Mouse (Mus musculus) neural tube, embryonic 11.5 days (tissue): ENCODE measurements around the gene Dynlt3. TPM values are rescaled to one million over a fixed set of nuclear protein-coding genes. Genes with fewer than 3 reads are reported as not detected.
"Not testable (repeated sequence)": the region's sequence is repeated elsewhere in the genome, so short reads cannot be mapped to it uniquely, and the experiment has no call there.

Source experiments
- ATAC-seq: fragments of 200-750 bp; cut with Nextera tagmentation; 2 replicates; pipeline ENCODE4 v1.8.0; 2017; ENCODE audit warnings: moderate number of reproducible peaks, mild to moderate bottlenecking, moderate TSS enrichment, moderate library complexity; ENCODE audit not compliant: insufficient read depth, low FRiP score, low TSS enrichment
- DNase-seq: peaks from one replicate; pipeline ENCODE4 v3.0.0-alpha.2; 2015; ENCODE audit warnings: low spot score
- H3K27ac ChIP-seq: fragments of 300-500 bp; sonication (generic); 2 replicates; pipeline ENCODE4 v1.5.1; 2014; ENCODE audit warnings: low read depth, mild to moderate bottlenecking, low read length
- H3K27me3 ChIP-seq: fragments of 300-500 bp; sonication (generic); 2 replicates; pipeline ENCODE4 v1.6.1; 2014; ENCODE audit warnings: mild to moderate bottlenecking, low read length, mixed read lengths; ENCODE audit not compliant: control insufficient read depth, insufficient read depth
- H3K36me3 ChIP-seq: fragments of 300-500 bp; sonication (generic); 2 replicates; pipeline ENCODE4 v1.6.1; 2014; ENCODE audit warnings: mild to moderate bottlenecking, low read length, moderate library complexity, mixed read lengths; ENCODE audit not compliant: control insufficient read depth, insufficient read depth
- H3K4me1 ChIP-seq: fragments of 300-500 bp; sonication (generic); 2 replicates; pipeline ENCODE4 v1.6.1; 2014; ENCODE audit warnings: low read length, mixed read lengths; ENCODE audit not compliant: control insufficient read depth, insufficient read depth
- H3K4me2 ChIP-seq: fragments of 300-500 bp; sonication (generic); 2 replicates; pipeline ENCODE4 v1.6.1; 2014; ENCODE audit warnings: low read depth, mild to moderate bottlenecking, moderate library complexity
- H3K4me3 ChIP-seq: fragments of 300-500 bp; sonication (generic); 2 replicates; pipeline ENCODE4 v1.5.1; 2014; ENCODE audit warnings: low read depth, low read length
- H3K9ac ChIP-seq: fragments of 300-500 bp; sonication (generic); 2 replicates; pipeline ENCODE4 v1.6.1; 2014; ENCODE audit warnings: mild to moderate bottlenecking, low read length
- H3K9me3 ChIP-seq: fragments of 300-500 bp; sonication (generic); 2 replicates; pipeline ENCODE4 v1.6.1; 2016; ENCODE audit warnings: low read length; ENCODE audit not compliant: control insufficient read depth
- WGBS: fragments of 180-500 bp; shearing (Covaris S2); extraction: QIAGEN DNeasy Blood & Tissue Kit; methylation state at CpG from one replicate; pipeline ENCODE4 v1.1.7; 2014; 5-methylcytosine and 5-hydroxymethylcytosine counted together
- polyA plus RNA-seq: library from polyadenylated mRNA; unstranded; fragments of >200 nt; fragmentation: Nextera tagmentation; extraction: Ambion mirVana; gene quantifications from 2 replicates; pipeline ENCODE4 v1.2.1, GENCODE M21; 2014

Gene Dynlt3
- polyA plus RNA-seq: 24.4 and 26.9 TPM in 2 replicates

DNA sequence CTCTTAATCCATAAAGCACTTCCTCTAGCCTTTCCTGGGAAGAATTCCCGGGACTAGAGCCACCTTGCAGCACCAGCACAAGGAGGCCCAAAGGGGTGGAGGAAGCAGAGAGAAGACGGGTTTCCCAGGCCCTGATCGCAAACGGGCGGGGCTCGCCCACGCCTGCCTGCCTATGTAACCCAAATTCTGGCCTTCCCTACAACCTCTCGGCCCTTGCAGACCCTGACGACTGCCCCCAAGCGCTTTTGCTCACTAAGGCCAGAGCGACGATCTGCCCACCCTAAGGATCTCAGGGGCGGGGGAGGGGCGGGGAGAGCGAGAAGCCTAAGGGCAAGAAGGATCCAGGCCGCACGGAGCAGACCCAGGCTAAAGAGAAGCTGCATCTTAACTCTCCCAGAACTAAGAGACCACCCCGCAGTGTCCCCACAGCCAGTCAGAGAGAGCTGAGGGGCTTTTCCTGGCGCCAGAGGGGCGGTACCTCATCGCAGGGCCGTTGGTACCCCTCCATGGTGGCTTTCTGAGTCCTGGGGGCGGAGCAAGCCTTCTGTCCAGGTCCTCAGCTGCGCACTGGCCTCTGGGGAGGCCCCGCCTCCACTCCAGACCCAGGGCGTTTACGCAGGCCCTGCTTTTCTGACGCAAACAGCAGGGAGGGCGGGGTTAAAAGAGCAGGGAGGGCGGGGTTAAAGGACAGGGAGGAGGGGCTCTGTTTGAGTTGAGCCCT lies at the start of gene Dynlt3:
Gene Dynlt3 (minus strand): TSS at position 613 of the 721 bp plus-strand sequence.
- Histone ChIP-seq H3K27ac (peak within 1 kb of the TSS; percentile 63; the same call in 1 of the 2 replicates), H3K9me3 (no peaks in the 10 kb centered on the region), H3K9ac (peak within 1 kb of the TSS; percentile 60), H3K27me3 (no peaks in the 10 kb centered on the region), H3K4me3 (peak within 1 kb of the TSS; percentile 37), H3K4me2 (peak within 1 kb of the TSS; percentile 51), H3K36me3 (no peaks in the 10 kb centered on the region), H3K4me1 (no peaks in the 10 kb centered on the region)
- whole genome bisulfite sequencing: 11% methylated on average over 27 of the region's 30 CpGs
- ATAC-seq (peak; percentile 99), DNase-seq (peak; percentile 85)

DNA sequence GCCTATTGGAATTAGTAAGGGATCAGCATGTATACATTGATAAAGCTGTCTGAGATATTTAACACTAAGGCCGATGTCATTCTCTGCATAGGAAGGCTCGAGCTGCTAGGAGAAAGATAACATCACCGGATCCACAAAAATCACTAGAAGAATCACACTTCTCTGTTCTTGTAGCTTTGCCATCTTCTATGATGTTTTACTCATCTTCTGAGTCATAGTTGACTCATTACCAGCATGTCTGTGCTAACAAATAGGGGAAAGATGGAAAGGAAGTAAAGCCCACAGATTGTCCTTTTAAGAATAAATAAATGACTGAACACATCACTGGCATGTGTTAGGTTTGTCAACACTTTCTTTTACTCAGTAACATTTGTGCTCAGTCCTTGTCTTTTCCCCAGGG lies 37.0 kb upstream of the Dynlt3 start:
- Histone ChIP-seq H3K9me3 (no peaks in the 10 kb centered on the region), H3K4me3 (no peak overlapping the region), H3K36me3 (no peaks in the 10 kb centered on the region), H3K4me2 (no peak overlapping the region), H3K27me3 (no peaks in the 10 kb centered on the region), H3K27ac (no peak overlapping the region), H3K4me1 (no peaks in the 10 kb centered on the region), H3K9ac (no peak overlapping the region)
- ATAC-seq (no peak), DNase-seq (no peak)
- 85% methylated on average over 3 of the region's 3 CpGs for WGBS

- no peak for ATAC-seq
Measured at GRCm38 (mm10) chrX:9695997-9696396, 33.2 kb upstream of the Dynlt3 start.

GRCm38 (mm10) chrX:9672040-9672439 lies 9.2 kb upstream of the Dynlt3 start:
- Histone ChIP-seq H3K27me3 (no peaks in the 10 kb centered on the region), H3K27ac (no peak overlapping the region), H3K9me3 (no peaks in the 10 kb centered on the region), H3K36me3 (no peaks in the 10 kb centered on the region), H3K9ac (no peak overlapping the region), H3K4me2 (no peak overlapping the region), H3K4me3 (no peak overlapping the region), H3K4me1 (no peaks in the 10 kb centered on the region)
- no peak for ATAC-seq
- DNase-seq: no peak
- WGBS: 76% methylated on average over 1 of the region's 1 CpGs

More at GRCm38 (mm10) chrX:9695997-9696396, 33.2 kb upstream of the Dynlt3 start:
- Histone ChIP-seq H3K4me3 (no peak overlapping the region), H3K9me3 (no peaks in the 10 kb centered on the region), H3K27ac (no peak overlapping the region), H3K4me1 (no peaks in the 10 kb centered on the region), H3K4me2 (no peak overlapping the region), H3K36me3 (no peaks in the 10 kb centered on the region), H3K27me3 (no peaks in the 10 kb centered on the region), H3K9ac (no peak overlapping the region)
- WGBS: 73% methylated on average over 6 of the region's 6 CpGs
- no peak for DNase-seq

DNA sequence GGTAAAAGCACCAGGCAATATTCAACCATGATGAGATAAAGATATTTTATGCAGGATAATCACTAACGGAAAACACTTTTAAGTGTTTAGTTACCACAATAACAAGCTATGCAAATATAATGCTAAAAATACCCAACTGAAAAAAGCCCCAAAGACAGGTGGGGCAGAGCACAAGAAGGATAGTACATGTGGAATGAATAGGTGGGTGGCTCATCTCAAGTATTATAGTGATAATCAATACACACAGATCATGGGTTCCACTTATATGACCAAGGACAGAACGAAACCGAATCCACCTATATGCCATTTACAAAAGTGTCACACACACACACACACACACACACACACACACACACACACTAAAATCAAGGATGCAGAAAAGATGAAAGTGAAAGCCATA lies 8.6 kb upstream of the Dynlt3 start:
- DNase-seq (no peak), ATAC-seq (no peak)
- H3K4me3 ChIP-seq: no peak overlapping the region
- H3K36me3 ChIP-seq: no peaks in the 10 kb centered on the region
- no peaks in the 10 kb centered on the region for H3K9me3 ChIP-seq
- H3K27ac ChIP-seq: no peak overlapping the region
- WGBS: 90% methylated on average over 3 of the region's 3 CpGs
- H3K4me1 ChIP-seq: no peaks in the 10 kb centered on the region
- H3K4me2 ChIP-seq: no peak overlapping the region
- no peaks in the 10 kb centered on the region for H3K27me3 ChIP-seq
- no peak overlapping the region for H3K9ac ChIP-seq

DNA sequence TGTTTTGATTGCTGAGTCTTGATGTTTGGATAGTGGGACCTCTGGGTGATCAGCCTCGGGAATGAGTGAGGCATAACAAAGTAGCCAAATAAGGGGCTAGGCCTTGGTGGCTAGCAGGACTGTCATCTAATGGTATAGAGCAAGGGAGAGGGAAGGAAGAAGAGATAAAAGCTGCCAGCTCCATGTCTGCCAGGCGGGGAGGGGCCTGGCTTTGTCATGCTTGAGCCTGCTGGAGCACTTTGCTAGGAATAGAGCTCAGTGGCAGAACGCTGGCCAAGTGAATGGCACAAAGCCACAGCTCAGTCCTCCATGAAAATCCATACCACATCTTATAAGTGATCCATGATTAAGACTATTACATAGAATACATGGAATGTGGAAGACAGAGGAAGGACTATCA lies 10.0 kb downstream of the Dynlt3 start:
- Histone ChIP-seq H3K4me1 (no peaks in the 10 kb centered on the region), H3K27ac (no peak overlapping the region), H3K4me3 (no peak overlapping the region), H3K9me3 (no peaks in the 10 kb centered on the region), H3K36me3 (no peaks in the 10 kb centered on the region), H3K4me2 (no peak overlapping the region), H3K27me3 (no peaks in the 10 kb centered on the region), H3K9ac (no peak overlapping the region)
- 59% methylated on average over 3 of the region's 3 CpGs for WGBS
- no peak for ATAC-seq
- DNase-seq: no peak

GRCm38 (mm10) chrX:9640594-9640993 lies 22.2 kb downstream of the Dynlt3 start:
- not testable (repeated sequence) for ATAC-seq, DNase-seq, H3K4me3 ChIP-seq, H3K4me1 ChIP-seq, H3K9ac ChIP-seq, H3K27ac ChIP-seq, H3K27me3 ChIP-seq, H3K4me2 ChIP-seq, H3K36me3 ChIP-seq, H3K9me3 ChIP-seq
- WGBS: 69% methylated on average over 5 of the region's 5 CpGs

- H3K36me3 ChIP-seq, H3K4me1 ChIP-seq, H3K9me3 ChIP-seq, H3K27ac ChIP-seq, H3K4me2 ChIP-seq, ATAC-seq, DNase-seq, H3K27me3 ChIP-seq, H3K9ac ChIP-seq, H3K4me3 ChIP-seq: not testable (repeated sequence)
- 68% methylated on average over 2 of the region's 2 CpGs for WGBS
Measured at GRCm38 (mm10) chrX:9640126-9640525, 22.7 kb downstream of the Dynlt3 start.
